Mouse (Mus musculus): ENCODE data around the gene Tsga10. TPM values are rescaled to one million over a fixed set of nuclear protein-coding genes. Genes with fewer than 3 reads are reported as not detected.

Gene Tsga10
- total and polyA plus RNA-seq, 2 experiments from 2014 or later = 10.2 to 15.9 TPM

- no peak for TF ChIP-seq CTCF (IDR thresholded peaks at IDR 0.05; ENCODE audit: low read depth)
- H3K27me3 ChIP-seq (ENCODE audit: insufficient read depth, low read length) = no peaks in the 10 kb centered on the region
- H3K4me1 ChIP-seq (ENCODE audit: insufficient read depth) = no peaks in the 10 kb centered on the region
- ATAC-seq = no peak
- WGBS = 77% methylated on average over 2 of the region's 2 CpGs
- no peaks in the 10 kb centered on the region for H3K9me3 ChIP-seq (ENCODE audit: low read length)
- DNase-seq = no peak
- H3K9ac ChIP-seq = no peak overlapping the region
- H3K36me3 ChIP-seq (ENCODE audit: insufficient read depth) = no peaks in the 10 kb centered on the region; the same call in 1 of the 2 replicates
- no peak overlapping the region for H3K4me2 ChIP-seq (ENCODE audit: low read depth)
- H3K27ac ChIP-seq (ENCODE audit: low read depth, low read length) = no peak overlapping the region
- H3K4me3 ChIP-seq (ENCODE audit: low read depth, low read length) = no peak overlapping the region
Measured at GRCm38 (mm10) chr1:37800298-37800697, 65.9 kb downstream of the Tsga10 start.

- no peaks in the 10 kb centered on the region for H3K4me1 ChIP-seq (ENCODE audit: insufficient read depth)
- no peak overlapping the region for H3K4me2 ChIP-seq (ENCODE audit: low read depth)
- H3K9ac ChIP-seq = no peak overlapping the region
- no peak for ATAC-seq
- no peak for TF ChIP-seq CTCF (IDR thresholded peaks at IDR 0.05; ENCODE audit: low read depth)
- H3K27ac ChIP-seq (ENCODE audit: low read depth, low read length) = no peak overlapping the region
- no peak for DNase-seq
- H3K4me3 ChIP-seq (ENCODE audit: low read depth, low read length) = no peak overlapping the region
- H3K9me3 ChIP-seq (ENCODE audit: low read length) = no peaks in the 10 kb centered on the region
- no peaks in the 10 kb centered on the region for H3K27me3 ChIP-seq (ENCODE audit: insufficient read depth, low read length)
- WGBS = 61% methylated on average over 3 of the region's 3 CpGs
- H3K36me3 ChIP-seq (ENCODE audit: insufficient read depth) = no peaks in the 10 kb centered on the region; the same call in 1 of the 2 replicates
Measured at GRCm38 (mm10) chr1:37799505-37799904, 66.7 kb downstream of the Tsga10 start.

- DNase-seq (no peak), ATAC-seq (no peak)
- H3K9me3 ChIP-seq (ENCODE audit: low read length) = no peaks in the 10 kb centered on the region
- TF ChIP-seq CTCF (IDR thresholded peaks at IDR 0.05; ENCODE audit: low read depth) = no peak
- H3K36me3 ChIP-seq (ENCODE audit: insufficient read depth) = no peaks in the 10 kb centered on the region
- H3K4me1 ChIP-seq (ENCODE audit: insufficient read depth) = no peaks in the 10 kb centered on the region
- no peak overlapping the region for H3K27ac ChIP-seq (ENCODE audit: low read depth, low read length)
- no peak overlapping the region for H3K4me2 ChIP-seq (ENCODE audit: low read depth)
- H3K9ac ChIP-seq = no peak overlapping the region
- no peaks in the 10 kb centered on the region for H3K27me3 ChIP-seq (ENCODE audit: insufficient read depth, low read length)
- no peak overlapping the region for H3K4me3 ChIP-seq (ENCODE audit: low read depth, low read length)
Measured at GRCm38 (mm10) chr1:37759407-37759806, 106.8 kb downstream of the Tsga10 start.

- peak; percentile 20 for DNase-seq
- WGBS = 65% methylated on average over 9 of the region's 9 CpGs
- H3K9me3 ChIP-seq (ENCODE audit: low read length) = no peaks in the 10 kb centered on the region
Measured at GRCm38 (mm10) chr1:37744650-37745259, 121.5 kb downstream of the Tsga10 start.

GRCm38 (mm10) chr1:37742602-37743270, 123.5 kb downstream of the Tsga10 start:
- TF ChIP-seq CTCF (IDR thresholded peaks at IDR 0.05; ENCODE audit: low read depth) = no peak
- H3K4me2 ChIP-seq (ENCODE audit: low read depth) = 0 out of 2 replicates have a peak overlapping the region, but pooled peaks have one; percentile 14
- no peaks in the 10 kb centered on the region for H3K9me3 ChIP-seq (ENCODE audit: low read length)
- H3K9ac ChIP-seq = peak overlapping the region; percentile 10; the same call in 1 of the 2 replicates
- no peaks in the 10 kb centered on the region for H3K36me3 ChIP-seq (ENCODE audit: insufficient read depth)
- H3K4me3 ChIP-seq (ENCODE audit: low read depth, low read length) = no peak overlapping the region
- WGBS = 29% methylated on average over 14 of the region's 14 CpGs
- ATAC-seq (peak; percentile 66), DNase-seq (peak; percentile 44)
- no peaks in the 10 kb centered on the region for H3K27me3 ChIP-seq (ENCODE audit: insufficient read depth, low read length)
- H3K4me1 ChIP-seq (ENCODE audit: insufficient read depth) = 0 out of 2 replicates have a peak, but pooled peaks cover 4% of the 10 kb centered on the region
- no peak overlapping the region for H3K27ac ChIP-seq (ENCODE audit: low read depth, low read length)

More at GRCm38 (mm10) chr1:37744650-37745259, 121.5 kb downstream of the Tsga10 start:
- Histone ChIP-seq H3K4me1 (ENCODE audit: insufficient read depth) (0 out of 2 replicates have a peak, but pooled peaks cover 4% of the 10 kb centered on the region), H3K27me3 (ENCODE audit: insufficient read depth, low read length) (no peaks in the 10 kb centered on the region), H3K4me3 (ENCODE audit: low read depth, low read length) (no peak overlapping the region), H3K27ac (ENCODE audit: low read depth, low read length) (no peak overlapping the region), H3K36me3 (ENCODE audit: insufficient read depth) (no peaks in the 10 kb centered on the region), H3K4me2 (ENCODE audit: low read depth) (no peak overlapping the region), H3K9ac (no peak overlapping the region)
- ATAC-seq = no peak
- no peak for TF ChIP-seq CTCF (IDR thresholded peaks at IDR 0.05; ENCODE audit: low read depth)

GRCm38 (mm10) chr1:37742126-37742525, 124.1 kb downstream of the Tsga10 start:
- Histone ChIP-seq H3K9me3 (ENCODE audit: low read length) (no peaks in the 10 kb centered on the region), H3K27ac (ENCODE audit: low read depth, low read length) (no peak overlapping the region), H3K36me3 (ENCODE audit: insufficient read depth) (no peaks in the 10 kb centered on the region), H3K4me1 (ENCODE audit: insufficient read depth) (0 out of 2 replicates have a peak, but pooled peaks cover 4% of the 10 kb centered on the region), H3K27me3 (ENCODE audit: insufficient read depth, low read length) (no peaks in the 10 kb centered on the region), H3K4me3 (ENCODE audit: low read depth, low read length) (no peak overlapping the region), H3K9ac (no peak overlapping the region), H3K4me2 (ENCODE audit: low read depth) (no peak overlapping the region)
- peak; percentile 37 for DNase-seq
- ATAC-seq = peak; percentile 29; the same call in 1 of the 2 replicates
- 53% methylated on average over 11 of the region's 11 CpGs for WGBS
- no peak for TF ChIP-seq CTCF (IDR thresholded peaks at IDR 0.05; ENCODE audit: low read depth)

- ATAC-seq (no peak), DNase-seq (no peak)
- H3K4me3 ChIP-seq (ENCODE audit: low read depth, low read length) = no peak overlapping the region
- H3K4me2 ChIP-seq (ENCODE audit: low read depth) = no peak overlapping the region
- H3K27ac ChIP-seq (ENCODE audit: low read depth, low read length) = no peak overlapping the region
- H3K4me1 ChIP-seq (ENCODE audit: insufficient read depth) = 0 out of 2 replicates have a peak, but pooled peaks cover 4% of the 10 kb centered on the region
- H3K36me3 ChIP-seq (ENCODE audit: insufficient read depth) = no peaks in the 10 kb centered on the region
- 77% methylated on average over 8 of the region's 8 CpGs for WGBS
- no peaks in the 10 kb centered on the region for H3K27me3 ChIP-seq (ENCODE audit: insufficient read depth, low read length)
- no peak overlapping the region for H3K9ac ChIP-seq
- H3K9me3 ChIP-seq (ENCODE audit: low read length) = no peaks in the 10 kb centered on the region
- no peak for TF ChIP-seq CTCF (IDR thresholded peaks at IDR 0.05; ENCODE audit: low read depth)
Measured at GRCm38 (mm10) chr1:37740161-37740802, 125.9 kb downstream of the Tsga10 start.

All from forebrain, postnatal 0 days (tissue).